Mouse (Mus musculus) liver, embryonic 12.5 days (tissue): ENCODE measurements at regions not wholly inside any gene's neighbourhood (a gene's known extent, or its start where the extent isn't known, plus 50 kb on each side); places are given as distances from the start of the nearest gene placed in this dataset.

ENCODE experiments used
- ATAC-seq: fragments of 200-750 bp; cut with Nextera tagmentation; 2 replicates; pipeline ENCODE4 v1.8.0; 2017; ENCODE audit warnings: moderate number of reproducible peaks, mild to moderate bottlenecking, moderate library complexity
- H3K27ac ChIP-seq: fragments of 300-500 bp; sonication (generic); 2 replicates; pipeline ENCODE4 v1.5.1; 2016; ENCODE audit warnings: mild to moderate bottlenecking
- H3K27me3 ChIP-seq: fragments of 300-500 bp; sonication (generic); replicated peaks from 2 replicates; pipeline ENCODE4 v1.6.1; 2016; ENCODE audit warnings: mild to moderate bottlenecking, moderate library complexity
- H3K36me3 ChIP-seq: fragments of 300-500 bp; sonication (generic); 2 replicates; pipeline ENCODE4 v1.6.1; 2016; ENCODE audit warnings: mild to moderate bottlenecking, moderate library complexity
- H3K4me1 ChIP-seq: fragments of 300-500 bp; sonication (generic); 2 replicates; pipeline ENCODE4 v1.6.1; 2016
- H3K4me2 ChIP-seq: fragments of 300-500 bp; sonication (generic); 2 replicates; pipeline ENCODE4 v1.6.1; 2016; ENCODE audit warnings: mild to moderate bottlenecking, moderate library complexity
- H3K4me3 ChIP-seq: fragments of 300-500 bp; sonication (generic); 2 replicates; pipeline ENCODE4 v1.5.1; 2016; ENCODE audit warnings: mild to moderate bottlenecking, moderate library complexity
- H3K9ac ChIP-seq: fragments of 300-500 bp; sonication (generic); 2 replicates; pipeline ENCODE4 v1.6.1; 2016; ENCODE audit warnings: mild to moderate bottlenecking, moderate library complexity
- H3K9me3 ChIP-seq: fragments of 300-500 bp; sonication (generic); replicated peaks from 2 replicates; pipeline ENCODE4 v1.6.1; 2016; ENCODE audit warnings: mild to moderate bottlenecking, moderate library complexity
- WGBS: fragments of 180-500 bp; shearing (Covaris S2); methylation state at CpG from one replicate; pipeline ENCODE4 v1.1.7; 2016; ENCODE audit not compliant: insufficient replicate concordance; 5-methylcytosine and 5-hydroxymethylcytosine counted together

DNA sequence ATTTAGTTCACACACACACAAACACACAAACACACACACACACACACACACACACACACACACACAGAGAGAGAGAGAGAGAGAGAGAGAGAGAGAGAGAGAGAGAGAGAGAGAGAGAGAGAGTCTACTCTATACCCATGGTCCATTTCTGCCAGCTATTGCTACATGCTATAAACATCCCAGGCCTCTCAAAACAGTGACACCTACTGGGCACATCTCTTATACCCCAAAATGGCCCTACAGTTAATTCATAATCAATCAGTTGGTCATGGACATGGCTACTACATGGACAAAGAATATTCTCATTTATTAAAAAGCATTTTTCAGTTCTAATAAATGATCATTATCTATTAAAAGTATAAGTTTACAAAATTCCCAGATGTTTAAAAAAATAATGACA lies 236.8 kb upstream of the Robo2 start:
- no peaks in the 10 kb centered on the region for H3K36me3 ChIP-seq
- ATAC-seq = no peak
- H3K9me3 ChIP-seq = no peaks in the 10 kb centered on the region
- H3K4me2 ChIP-seq = no peak overlapping the region
- H3K9ac ChIP-seq = no peak overlapping the region
- no peaks in the 10 kb centered on the region for H3K4me1 ChIP-seq
- no peak overlapping the region for H3K27ac ChIP-seq
- no peaks in the 10 kb centered on the region for H3K27me3 ChIP-seq
- H3K4me3 ChIP-seq = no peak overlapping the region

DNA sequence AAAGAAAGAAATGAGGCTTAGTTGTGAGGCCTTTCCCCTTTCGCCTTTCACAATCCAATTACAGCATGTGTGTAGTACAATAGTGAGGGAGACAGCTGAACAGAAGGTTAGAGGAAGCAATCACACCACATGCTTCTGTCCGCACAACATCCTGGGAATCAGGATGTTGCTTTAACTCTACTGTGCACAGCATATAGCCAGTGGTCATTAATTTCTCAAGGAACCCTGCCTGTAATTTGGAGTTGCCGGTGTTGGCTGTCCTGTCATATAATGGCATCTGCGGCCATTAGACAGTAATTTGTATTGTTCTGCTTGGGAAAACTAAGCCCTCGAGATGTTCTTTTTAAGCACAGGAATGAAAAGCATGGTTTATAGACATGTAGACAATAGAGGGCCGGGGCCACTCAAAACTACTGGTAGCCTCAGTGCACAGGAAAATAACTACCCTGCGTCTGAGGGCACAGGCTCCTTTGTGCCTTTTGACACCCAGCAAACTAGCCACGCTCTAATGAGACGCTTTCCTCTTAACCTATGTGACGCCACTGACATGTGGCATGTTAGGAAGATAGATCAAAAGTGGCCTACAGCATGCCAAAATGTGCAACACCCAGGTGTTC lies 233.2 kb upstream of the Robo2 start:
- no peak overlapping the region for H3K27ac ChIP-seq
- ATAC-seq = no peak
- no peak overlapping the region for H3K4me2 ChIP-seq
- no peaks in the 10 kb centered on the region for H3K4me1 ChIP-seq
- 73% methylated on average over 10 of the region's 10 CpGs for WGBS
- no peaks in the 10 kb centered on the region for H3K27me3 ChIP-seq
- no peak overlapping the region for H3K9ac ChIP-seq
- no peak overlapping the region for H3K4me3 ChIP-seq
- H3K36me3 ChIP-seq = no peaks in the 10 kb centered on the region
- H3K9me3 ChIP-seq = no peaks in the 10 kb centered on the region

DNA sequence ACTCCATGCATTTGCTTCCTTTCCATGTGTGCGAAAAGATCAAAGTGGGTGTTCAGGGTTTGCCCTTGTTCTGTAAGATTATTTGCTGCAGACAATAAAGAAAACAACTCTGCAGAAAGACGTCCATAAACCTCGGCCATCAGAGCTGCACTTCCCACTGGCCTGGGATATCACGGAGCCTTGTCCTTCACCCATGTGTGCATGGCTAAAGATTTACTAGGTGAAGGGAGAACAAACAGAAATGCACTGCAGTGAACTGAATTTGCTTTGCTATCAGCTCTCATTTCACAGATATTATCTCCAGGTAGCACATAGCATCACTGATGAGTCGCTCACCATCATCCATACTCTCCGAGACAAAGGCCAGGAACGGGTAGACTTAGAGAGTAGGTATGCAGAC lies 228.2 kb upstream of the Robo2 start:
- H3K27ac ChIP-seq = no peak overlapping the region
- no peaks in the 10 kb centered on the region for H3K27me3 ChIP-seq
- no peak overlapping the region for H3K4me3 ChIP-seq
- H3K9me3 ChIP-seq = no peaks in the 10 kb centered on the region
- no peaks in the 10 kb centered on the region for H3K4me1 ChIP-seq
- no peak overlapping the region for H3K4me2 ChIP-seq
- no peak for ATAC-seq
- H3K36me3 ChIP-seq = no peaks in the 10 kb centered on the region
- H3K9ac ChIP-seq = no peak overlapping the region
- 65% methylated on average over 7 of the region's 7 CpGs for WGBS

DNA sequence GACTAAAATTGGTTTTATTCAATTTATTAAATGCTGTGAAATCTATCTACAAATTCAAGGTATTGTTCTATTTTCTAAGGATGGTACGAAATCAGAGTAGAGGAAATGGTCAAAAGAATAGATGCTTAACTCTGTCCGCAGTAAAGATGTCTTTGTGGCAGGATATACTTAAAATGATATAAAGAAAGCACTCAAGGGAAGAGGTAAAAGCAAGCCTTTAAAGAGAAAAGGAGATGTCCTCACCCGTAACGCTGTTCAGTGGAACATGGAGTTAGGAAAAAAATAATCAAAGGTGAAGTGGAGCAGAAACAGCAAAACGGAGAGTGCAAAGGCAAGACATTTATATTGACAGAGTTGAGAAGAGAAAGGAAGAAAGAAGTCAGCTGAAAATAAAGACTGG lies 226.0 kb upstream of the Robo2 start:
- H3K4me3 ChIP-seq = no peak overlapping the region
- H3K36me3 ChIP-seq = no peaks in the 10 kb centered on the region
- no peak for ATAC-seq
- H3K27ac ChIP-seq = no peak overlapping the region
- no peaks in the 10 kb centered on the region for H3K9me3 ChIP-seq
- no peak overlapping the region for H3K4me2 ChIP-seq
- H3K4me1 ChIP-seq = no peaks in the 10 kb centered on the region
- no peak overlapping the region for H3K9ac ChIP-seq
- H3K27me3 ChIP-seq = no peaks in the 10 kb centered on the region
- 75% methylated on average over 5 of the region's 5 CpGs for WGBS

DNA sequence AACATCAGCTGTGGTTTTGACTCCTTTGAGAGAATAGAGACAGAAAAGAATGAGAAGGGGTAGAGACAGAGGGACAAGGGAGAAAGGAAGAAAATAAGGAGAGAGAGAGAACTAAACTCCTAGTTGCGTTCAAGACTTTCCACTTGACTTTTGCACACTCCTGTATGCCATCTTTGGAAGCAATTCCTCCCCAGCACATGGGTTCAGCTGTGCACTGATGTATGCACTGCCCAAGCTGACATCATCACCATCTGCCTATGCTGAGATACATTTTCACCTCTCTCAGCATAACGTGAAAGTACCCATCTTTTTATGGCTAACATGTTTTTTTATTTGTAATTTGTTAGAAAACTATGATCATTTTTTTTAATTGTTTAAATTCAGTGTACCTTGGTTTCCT lies 214.2 kb upstream of the Robo2 start:
- no peak overlapping the region for H3K4me3 ChIP-seq
- no peak overlapping the region for H3K9ac ChIP-seq
- no peak for ATAC-seq
- WGBS = 54% methylated on average over 2 of the region's 2 CpGs
- no peak overlapping the region for H3K4me2 ChIP-seq
- H3K9me3 ChIP-seq = no peaks in the 10 kb centered on the region
- H3K4me1 ChIP-seq = no peaks in the 10 kb centered on the region
- no peak overlapping the region for H3K27ac ChIP-seq
- no peaks in the 10 kb centered on the region for H3K36me3 ChIP-seq
- no peaks in the 10 kb centered on the region for H3K27me3 ChIP-seq

DNA sequence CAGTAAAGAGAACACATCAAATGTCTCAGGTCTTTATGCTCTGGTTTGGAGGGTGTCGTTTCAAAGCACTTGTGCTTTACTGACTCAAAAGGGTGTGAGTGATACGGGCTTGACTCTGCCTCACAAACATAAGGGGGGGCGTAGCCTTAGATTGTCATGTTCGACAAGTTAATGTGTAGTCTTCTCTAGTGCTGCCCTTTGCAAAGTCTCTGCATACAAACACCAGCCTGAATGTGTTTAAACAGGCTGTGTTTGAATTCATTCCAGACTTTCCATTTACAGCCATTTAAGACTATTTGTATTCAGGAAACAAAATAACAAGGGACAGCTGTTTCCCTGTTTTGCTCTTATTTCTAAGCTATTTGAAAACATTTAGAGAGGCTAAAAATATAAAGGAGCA lies 200.4 kb upstream of the Robo2 start:
- H3K27me3 ChIP-seq = no peaks in the 10 kb centered on the region
- H3K4me1 ChIP-seq = no peaks in the 10 kb centered on the region
- H3K9ac ChIP-seq = no peak overlapping the region
- H3K9me3 ChIP-seq = no peaks in the 10 kb centered on the region
- H3K27ac ChIP-seq = no peak overlapping the region
- no peak overlapping the region for H3K4me2 ChIP-seq
- 61% methylated on average over 4 of the region's 4 CpGs for WGBS
- no peak overlapping the region for H3K4me3 ChIP-seq
- ATAC-seq = no peak
- H3K36me3 ChIP-seq = no peaks in the 10 kb centered on the region

DNA sequence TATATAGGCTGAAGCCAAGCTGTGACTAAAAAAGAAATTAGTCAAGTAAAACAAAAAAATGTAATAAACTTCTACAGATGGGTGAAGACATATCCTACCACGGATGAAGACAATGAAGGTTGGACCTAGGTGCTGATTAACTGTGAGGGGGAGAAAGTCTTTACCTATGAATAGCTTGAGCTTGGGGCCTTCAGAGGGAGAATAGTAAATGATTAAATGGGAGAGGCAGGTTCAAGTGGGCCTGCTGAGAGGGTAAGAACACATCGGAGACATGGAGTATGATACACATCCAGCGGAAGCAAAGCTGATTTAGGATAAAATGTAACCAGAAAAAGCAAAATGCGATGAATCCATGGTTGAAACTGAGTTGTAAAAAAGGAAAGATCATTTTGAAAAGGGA lies 197.9 kb upstream of the Robo2 start:
- Histone ChIP-seq H3K9me3 (no peaks in the 10 kb centered on the region), H3K36me3 (no peaks in the 10 kb centered on the region), H3K9ac (no peak overlapping the region), H3K27ac (no peak overlapping the region), H3K27me3 (no peaks in the 10 kb centered on the region), H3K4me3 (no peak overlapping the region), H3K4me1 (no peaks in the 10 kb centered on the region), H3K4me2 (no peak overlapping the region)
- WGBS = 70% methylated on average over 4 of the region's 4 CpGs
- no peak for ATAC-seq

DNA sequence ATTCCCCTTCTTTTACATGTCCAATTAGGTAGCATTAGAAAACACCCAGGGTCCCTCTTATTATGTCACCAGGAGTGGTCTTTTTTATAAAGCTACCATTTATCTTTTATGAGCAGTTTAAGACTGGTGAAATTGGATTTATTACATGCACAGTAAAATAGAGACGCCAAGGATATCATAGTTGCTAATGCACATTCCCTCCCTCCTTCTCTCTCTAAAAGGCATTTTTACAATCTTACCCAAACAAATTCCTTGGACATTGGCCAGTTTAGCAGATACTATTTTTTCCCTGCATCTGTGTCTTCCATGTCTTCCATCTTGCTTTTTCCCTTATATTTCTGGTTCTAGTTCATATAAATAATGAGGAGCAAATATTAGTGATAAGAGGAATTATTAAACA lies 186.7 kb upstream of the Robo2 start:
- no peaks in the 10 kb centered on the region for H3K27me3 ChIP-seq
- no peak overlapping the region for H3K4me2 ChIP-seq
- no peak overlapping the region for H3K9ac ChIP-seq
- H3K4me1 ChIP-seq = no peaks in the 10 kb centered on the region
- no peaks in the 10 kb centered on the region for H3K36me3 ChIP-seq
- ATAC-seq = no peak
- 59% methylated on average over 1 of the region's 1 CpGs for WGBS
- H3K27ac ChIP-seq = no peak overlapping the region
- H3K9me3 ChIP-seq = no peaks in the 10 kb centered on the region
- H3K4me3 ChIP-seq = no peak overlapping the region

DNA sequence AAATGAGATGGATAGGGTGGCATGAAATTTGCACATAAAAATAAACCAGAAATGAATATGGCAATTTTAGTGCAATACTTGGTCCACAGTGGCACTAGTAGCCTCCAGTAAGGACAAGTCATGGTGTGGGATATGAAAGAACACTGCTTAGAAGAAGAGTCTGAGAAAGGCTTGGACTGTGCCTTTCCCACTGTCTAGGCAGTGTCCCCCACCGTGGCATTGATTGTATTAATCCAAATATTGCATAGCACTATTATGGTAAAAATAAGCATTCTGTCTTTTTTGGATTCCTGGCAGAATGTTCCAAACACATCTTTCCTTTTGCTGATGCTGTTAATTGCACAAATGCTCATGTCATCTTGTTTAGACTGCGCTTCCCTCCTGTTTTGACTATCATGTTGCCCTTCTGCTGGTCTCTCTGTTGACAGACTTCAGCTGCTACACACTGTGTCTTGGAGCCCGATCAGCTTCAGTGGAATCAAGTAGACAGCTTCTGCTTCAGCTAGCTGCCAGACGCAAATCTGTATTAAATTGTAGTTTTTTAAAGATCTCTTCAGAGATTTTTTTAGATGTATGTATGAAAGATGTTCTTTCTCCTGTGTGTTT lies 186.2 kb upstream of the Robo2 start:
- WGBS = 58% methylated on average over 4 of the region's 4 CpGs
- Histone ChIP-seq H3K4me3 (no peak overlapping the region), H3K27me3 (no peaks in the 10 kb centered on the region), H3K4me2 (no peak overlapping the region), H3K9me3 (no peaks in the 10 kb centered on the region), H3K4me1 (no peaks in the 10 kb centered on the region), H3K36me3 (no peaks in the 10 kb centered on the region), H3K9ac (no peak overlapping the region), H3K27ac (no peak overlapping the region)
- no peak for ATAC-seq

DNA sequence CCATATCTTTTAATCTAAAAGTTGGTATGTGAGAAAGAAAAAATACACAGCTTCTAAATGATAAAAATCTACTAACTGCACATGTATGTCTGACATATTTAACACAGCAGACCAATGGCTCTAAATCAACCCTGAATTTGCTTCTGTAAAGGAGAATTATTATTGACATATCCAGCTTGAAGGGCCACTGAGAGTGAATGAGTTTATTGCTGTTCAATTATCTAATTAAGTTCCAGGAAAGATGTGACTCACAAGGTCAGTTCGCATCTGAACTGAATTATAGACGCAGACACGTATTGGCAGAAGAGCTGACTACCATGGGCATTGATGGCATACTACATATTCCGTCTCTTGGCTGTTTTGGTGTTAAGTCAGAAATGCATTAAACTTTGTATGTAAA lies 180.3 kb upstream of the Robo2 start:
- Histone ChIP-seq H3K4me2 (no peak overlapping the region), H3K9me3 (no peaks in the 10 kb centered on the region), H3K4me1 (no peaks in the 10 kb centered on the region), H3K4me3 (no peak overlapping the region), H3K27me3 (no peaks in the 10 kb centered on the region), H3K9ac (no peak overlapping the region), H3K36me3 (no peaks in the 10 kb centered on the region), H3K27ac (no peak overlapping the region)
- 75% methylated on average over 4 of the region's 4 CpGs for WGBS
- ATAC-seq = no peak

DNA sequence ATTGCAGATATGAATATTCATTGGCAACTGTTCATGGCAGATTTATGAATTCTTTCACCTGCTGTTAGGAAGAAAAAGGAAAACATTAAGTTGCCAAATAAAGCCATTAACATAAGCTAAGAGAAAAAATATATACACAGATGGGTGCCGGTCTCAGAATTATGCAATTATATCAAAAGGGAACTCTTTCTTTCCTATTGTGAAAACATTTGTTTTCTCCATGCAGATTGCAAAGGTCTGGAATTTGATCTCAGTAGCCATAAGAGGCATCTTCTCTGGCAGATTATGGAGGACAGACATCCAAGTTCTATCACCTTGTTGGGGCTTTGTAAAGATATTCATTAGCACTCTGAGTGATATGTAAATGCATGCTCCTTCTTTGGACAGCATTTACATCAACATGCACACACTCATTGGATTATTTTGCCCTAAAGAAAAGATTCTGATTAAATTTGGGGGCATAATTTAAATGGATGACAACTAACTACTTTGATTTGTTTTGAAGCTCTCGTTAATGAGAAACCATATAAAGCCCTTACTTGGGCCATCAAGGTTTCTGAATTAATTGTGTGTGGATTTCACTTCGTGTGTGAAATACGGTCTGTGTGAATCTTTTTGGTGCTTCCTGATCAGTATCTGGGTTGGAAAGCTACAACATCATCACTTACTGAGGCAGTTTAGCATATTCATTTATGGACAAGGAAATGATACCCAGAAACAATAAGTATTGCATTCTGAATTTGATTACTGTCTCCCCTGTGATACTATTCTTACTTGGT lies 171.2 kb upstream of the Robo2 start:
- WGBS = 77% methylated on average over 4 of the region's 4 CpGs
- ATAC-seq = no peak
- no peaks in the 10 kb centered on the region for H3K27me3 ChIP-seq

DNA sequence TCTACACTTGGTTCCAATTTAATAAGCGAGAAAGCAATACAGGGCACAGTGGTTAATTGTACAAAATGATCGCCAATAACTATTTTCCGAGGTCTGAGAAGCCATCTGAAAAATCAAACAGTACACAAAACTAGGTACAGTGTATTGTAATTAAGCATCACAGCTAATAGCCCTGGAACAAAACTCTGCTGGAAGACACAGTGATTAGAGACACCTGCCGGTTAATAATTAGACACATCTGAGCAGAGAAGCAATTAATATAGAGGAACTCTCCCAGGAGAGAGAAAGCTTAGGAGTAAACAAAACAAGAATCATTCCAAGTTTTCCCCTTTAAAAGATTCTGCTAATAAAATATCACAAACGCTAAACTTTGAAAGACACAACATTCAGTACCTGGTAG lies 136.7 kb upstream of the Robo2 start:
- no peak for ATAC-seq
- H3K9ac ChIP-seq = no peak overlapping the region
- no peak overlapping the region for H3K4me2 ChIP-seq
- no peaks in the 10 kb centered on the region for H3K36me3 ChIP-seq
- H3K4me1 ChIP-seq = no peaks in the 10 kb centered on the region
- H3K9me3 ChIP-seq = no peaks in the 10 kb centered on the region
- 79% methylated on average over 5 of the region's 5 CpGs for WGBS
- no peak overlapping the region for H3K27ac ChIP-seq
- H3K4me3 ChIP-seq = no peak overlapping the region
- no peaks in the 10 kb centered on the region for H3K27me3 ChIP-seq

More for the DNA sequence above, 171.2 kb upstream of the Robo2 start:
- no peak overlapping the region for H3K9ac ChIP-seq
- no peaks in the 10 kb centered on the region for H3K9me3 ChIP-seq
- no peaks in the 10 kb centered on the region for H3K4me1 ChIP-seq
- no peaks in the 10 kb centered on the region for H3K36me3 ChIP-seq
- H3K4me2 ChIP-seq = no peak overlapping the region
- H3K4me3 ChIP-seq = no peak overlapping the region
- no peak overlapping the region for H3K27ac ChIP-seq
